Mouse (Mus musculus) ovary, postnatal 14 days (tissue): ENCODE measurements around the gene Ndfip2.

Source experiments
- DNase-seq: peaks from one replicate; pipeline ENCODE4 v3.0.0; 2022; ENCODE audit warnings: low spot score

The Ndfip2 gene

DNA sequence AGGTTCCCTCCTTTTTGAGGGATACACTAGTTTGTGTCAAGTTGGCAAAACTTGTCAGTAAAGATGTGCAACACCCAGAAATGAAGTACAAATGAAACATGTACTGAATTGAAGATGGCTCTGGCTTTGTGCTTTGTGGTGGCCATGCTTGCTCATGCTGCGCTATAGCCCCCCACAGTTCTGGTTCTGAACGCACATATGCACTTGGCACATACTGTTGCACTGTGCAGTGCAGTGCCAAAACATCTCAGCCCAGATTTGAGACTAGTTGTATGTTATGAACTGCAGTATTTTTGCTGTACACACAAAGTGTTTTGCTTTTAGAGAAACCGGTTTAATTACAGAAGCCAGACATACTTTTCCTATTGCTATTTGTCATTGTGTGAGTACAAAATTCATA lies 25.7 kb downstream of the Ndfip2 start:
- DNase-seq = no peak

DNA sequence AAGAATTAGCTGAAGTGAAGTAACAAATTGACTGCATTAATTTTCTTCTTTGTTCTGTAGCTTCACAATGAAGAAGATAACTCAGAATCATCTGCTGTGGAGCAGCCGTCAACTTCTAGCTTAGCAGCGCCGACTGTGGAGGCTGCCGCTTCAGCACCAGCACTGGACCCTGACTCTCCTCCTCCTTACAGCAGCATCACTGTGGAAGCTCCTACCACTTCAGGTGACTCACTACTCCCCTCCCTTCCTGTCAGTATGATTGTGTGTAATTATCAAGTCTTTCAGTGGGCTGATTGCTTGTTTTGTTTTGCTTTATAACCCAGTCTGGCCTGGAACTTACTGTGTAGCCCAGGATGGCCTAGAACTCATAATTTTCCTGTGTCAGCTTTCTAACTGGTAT lies 29.2 kb downstream of the Ndfip2 start:
- no peak for DNase-seq

DNA sequence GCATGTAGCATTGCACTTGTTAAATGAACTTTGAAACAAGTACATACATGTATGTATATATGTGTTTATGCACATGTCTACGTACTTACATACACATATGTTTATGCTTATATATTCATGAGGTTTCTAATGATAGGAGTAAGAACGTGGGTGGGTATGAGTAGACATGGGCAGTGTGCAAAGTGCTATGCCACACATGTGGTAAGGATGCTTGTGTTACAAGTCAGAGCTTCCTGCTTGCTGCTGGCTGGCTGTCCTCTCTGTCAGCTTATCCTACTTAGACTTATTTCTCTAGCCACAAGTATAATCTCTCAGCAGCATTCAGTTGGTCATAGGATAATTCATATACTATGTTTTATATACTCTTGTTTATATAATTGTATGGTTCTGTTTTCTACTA lies 29.6 kb downstream of the Ndfip2 start:
- no peak for DNase-seq

DNA sequence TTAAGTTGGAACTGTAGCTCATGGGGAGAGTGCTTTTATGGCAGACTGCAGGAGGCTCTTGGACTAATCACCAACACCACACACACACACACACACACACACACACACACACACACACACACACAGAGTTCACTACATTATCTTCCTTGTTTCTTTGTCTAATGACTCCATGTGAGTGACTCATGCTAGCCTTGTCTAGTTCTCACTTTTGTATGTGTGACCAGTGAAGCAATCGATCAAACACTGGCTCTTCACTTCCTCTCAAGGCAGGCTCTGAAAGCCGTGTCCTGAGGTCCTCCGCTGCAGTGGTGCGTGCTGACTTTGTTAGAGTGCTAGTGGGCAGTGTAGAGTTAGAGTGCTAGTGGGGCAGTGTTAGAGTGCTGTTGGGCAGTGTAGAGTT lies 30.2 kb downstream of the Ndfip2 start:
- no peak for DNase-seq

DNA sequence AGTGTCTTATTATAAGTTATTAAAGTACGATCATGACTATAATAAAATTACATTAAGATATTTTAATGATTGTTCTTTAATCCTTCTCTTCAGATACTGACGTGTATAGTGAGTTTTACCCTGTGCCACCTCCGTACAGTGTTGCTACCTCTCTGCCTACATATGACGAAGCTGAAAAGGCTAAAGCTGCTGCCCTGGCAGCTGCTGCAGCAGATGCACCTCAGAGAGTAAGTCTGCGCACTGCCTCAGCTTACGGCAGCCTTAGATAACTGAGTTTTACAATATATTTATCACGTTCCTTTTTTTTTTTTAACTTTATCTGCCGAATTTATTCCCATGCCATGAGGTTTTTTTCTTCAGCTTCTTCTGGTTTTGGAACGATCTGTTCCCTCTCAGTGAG lies 33.8 kb downstream of the Ndfip2 start:
- no peak for DNase-seq

DNA sequence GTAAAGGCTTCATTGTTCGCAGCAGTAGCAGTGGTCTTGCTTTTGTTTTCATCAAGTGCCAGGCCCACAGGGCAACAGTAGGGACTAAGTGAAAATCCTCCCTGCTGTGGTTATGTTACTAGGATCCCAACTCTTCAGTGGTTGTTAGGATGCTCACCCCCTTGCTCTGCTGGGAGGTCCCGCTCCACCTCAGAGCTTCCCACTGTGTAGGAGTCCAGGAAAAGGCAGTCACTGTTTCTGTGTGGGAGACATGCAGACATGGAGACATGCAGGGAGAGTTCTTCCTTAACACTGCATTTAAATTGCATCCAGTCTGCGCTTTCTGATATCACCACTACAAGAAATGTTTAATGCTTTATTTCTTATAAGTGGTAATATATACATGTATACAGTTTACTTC lies 35.4 kb downstream of the Ndfip2 start:
- no peak for DNase-seq

DNA sequence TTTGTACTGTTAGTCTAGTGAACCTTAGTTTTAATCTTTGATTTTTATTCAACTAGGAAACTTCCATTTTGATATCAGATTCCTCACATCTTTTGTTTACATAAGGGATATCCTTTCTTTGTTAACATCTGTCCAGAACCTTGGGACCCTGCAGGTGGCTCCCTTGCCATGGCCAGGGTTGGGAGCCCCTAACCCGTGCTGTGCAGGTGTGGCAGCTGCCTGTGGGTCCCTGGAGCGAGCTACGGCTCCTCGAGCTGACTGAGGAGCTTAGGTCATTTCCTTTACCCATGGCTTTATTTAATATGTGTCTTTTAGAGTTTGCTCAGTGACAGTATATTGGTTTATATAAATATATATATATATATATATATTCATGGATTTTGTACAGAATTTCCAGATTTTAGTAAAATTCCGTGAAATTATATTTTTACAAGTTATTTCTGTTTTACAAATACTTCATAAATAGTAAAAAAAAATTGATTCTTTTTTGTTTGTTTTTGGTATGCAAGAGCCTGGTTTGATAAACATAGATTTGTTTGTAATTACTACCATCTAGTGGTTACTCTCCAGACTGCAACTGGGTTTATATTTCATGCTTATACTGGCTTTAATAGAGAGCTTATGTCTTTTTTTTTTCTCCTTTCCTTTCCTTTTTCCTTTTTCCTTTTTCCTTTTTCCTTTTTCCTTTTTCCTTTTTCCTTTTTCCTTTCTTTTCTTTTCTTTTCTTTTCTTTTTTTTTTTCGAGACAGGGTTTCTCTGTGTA lies 37.6 kb downstream of the Ndfip2 start:
- no peak for DNase-seq

DNA sequence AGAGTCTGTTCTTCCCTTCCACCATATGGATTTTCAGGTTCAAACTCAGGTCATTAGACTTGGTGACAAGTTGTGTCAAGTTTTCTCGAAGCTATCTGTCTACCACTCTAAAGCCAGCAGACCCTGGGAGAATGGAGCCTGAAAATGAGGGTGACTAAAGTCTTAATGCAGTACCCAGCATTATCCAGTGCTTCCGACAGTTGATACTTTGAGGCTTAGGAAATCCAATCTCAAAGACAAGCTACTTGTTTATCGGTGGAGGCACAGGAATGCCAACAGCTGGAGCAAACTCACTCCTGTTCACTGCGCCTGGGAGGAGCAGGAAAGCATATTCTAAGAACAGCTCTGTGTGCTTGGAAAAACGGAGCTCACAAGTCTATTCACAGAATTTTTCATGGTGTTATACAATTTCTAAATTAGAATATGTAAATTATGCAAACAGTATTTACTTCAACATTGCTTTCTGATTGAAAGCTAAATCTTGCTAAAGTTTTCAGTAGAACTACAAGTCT lies 41.4 kb downstream of the Ndfip2 start:
- no peak for DNase-seq

DNA sequence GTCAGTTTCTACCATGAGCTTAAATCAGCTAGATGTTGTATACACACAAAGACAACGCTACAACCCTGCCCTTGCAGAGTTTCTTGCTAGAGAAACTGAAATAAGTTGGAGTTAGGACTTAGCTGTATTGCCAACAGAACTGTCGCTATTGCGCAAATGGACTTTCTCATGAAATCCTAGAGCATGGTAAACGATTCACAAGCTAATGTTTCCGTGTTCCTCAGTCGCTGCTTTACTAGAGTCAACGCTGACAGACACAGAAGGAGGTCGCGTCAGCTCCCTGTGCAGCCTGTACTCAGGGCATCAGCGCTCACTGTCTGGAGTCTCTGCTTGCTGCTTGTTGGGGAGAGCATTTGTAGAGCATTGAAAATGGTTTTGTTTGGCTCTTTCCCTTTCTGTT lies 42.2 kb downstream of the Ndfip2 start:
- DNase-seq = no peak

DNA sequence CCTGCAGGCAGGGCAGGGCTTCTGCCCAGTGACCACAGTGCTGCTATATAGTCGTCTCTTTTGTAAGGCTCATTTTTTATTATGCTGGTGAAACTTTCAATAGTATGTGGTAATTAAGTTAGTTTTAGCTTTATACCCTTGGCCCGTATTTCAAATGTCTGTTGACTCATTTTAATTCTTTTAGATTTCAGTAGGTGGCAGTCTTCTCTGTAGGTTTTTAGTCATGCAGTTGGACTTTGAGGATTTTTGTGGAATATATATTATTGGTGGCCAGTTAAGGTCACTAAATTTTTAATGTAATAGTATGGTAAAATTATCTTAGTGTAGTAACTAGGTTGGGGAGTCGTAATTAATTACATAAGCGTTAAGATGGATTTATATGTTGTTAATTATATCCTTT lies 44.3 kb downstream of the Ndfip2 start:
- no peak for DNase-seq

DNA sequence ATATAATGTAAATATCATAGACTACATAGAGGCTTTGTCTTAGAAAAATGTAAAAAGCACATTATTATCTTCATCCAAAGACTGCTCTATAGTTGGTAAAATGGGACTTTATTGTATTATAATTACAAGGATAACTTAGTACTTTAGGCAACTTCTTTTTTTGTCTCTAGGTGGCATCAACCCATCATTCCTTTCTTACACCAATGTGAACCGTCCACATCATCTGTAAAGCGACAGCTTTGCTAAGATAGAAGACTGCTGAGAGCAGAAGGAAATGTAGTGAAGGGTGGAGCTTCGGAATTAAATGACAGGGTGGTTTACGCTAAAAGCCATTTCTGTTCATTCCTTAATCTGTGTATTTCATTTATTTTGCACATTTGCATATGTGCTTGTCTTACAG lies 49.3 kb downstream of the Ndfip2 start:
- DNase-seq = no peak

DNA sequence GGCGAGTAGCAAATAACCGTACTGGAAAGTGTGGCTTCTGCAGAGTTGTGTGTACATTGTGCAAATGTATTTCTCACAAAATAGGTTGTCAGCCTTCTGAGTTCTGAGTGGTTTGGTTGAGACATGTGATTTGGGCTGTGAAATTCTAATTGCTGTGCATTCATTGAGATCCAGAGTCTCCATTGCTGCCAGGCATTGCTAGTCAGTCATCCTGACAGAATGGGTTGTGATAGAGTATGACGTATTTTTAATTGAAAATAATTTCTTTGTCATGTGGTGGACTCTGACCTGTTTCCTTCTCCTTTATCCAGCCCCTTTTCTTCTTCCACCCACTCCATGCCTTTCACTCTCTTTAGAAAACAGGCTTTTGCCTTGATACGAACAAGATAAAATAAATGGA lies 54.0 kb downstream of the Ndfip2 start:
- no peak for DNase-seq

DNA sequence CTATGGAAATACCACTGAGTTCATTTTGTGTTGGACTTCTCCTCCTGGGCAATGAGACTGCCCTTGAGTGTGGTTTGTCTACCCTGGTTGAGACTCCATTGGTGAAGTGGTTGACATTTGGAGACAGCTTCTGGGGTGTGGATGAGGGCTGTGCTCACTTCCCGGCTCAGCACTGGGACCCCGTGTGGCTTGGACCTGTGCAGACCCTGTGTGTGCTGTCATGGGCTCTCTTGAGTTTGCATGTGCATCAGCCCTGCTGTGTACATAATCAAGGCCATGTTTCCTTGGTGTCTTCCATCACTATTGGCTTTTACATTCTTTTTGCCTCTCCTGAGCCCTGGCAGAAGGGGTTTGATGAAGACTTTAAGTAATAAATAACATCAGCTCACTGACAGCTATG lies 54.6 kb downstream of the Ndfip2 start:
- DNase-seq = no peak

DNA sequence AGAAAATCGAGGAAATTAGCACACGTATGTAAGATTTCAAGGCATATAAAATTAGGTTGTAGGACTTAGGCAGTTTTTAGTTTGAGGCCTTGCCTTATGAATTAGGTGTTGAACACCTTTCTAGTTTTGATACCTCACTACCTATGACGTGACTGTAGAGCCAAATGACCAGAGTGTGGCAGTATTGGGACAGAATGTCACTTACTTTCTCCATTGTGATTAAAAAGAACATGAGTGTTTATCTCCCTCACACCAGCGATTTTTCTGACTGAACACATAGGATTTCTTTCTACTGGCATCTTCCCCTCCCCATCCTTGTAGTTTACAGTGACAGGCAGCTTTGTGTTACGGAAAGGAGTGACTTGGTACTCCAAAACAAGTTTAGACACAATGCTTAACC lies 55.5 kb downstream of the Ndfip2 start:
- DNase-seq = no peak

DNA sequence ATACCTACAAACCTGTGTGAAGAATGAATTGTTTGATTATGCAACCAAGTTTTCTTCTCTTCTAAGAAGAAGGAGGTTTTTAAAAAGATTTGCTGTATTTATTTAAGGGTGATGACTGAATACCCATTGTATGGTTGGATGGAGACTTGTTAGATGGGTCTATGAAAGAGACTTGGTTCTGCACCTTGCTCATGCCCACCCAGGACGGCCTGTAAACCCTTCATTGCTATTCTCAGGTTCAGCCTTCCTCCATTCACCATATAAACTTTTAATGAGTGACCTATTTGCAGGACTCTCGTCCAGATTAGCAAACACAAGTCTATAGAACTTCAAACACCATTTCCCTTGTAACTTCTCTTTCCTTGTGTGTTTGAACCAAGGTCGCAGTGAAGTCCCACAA lies 63.3 kb downstream of the Ndfip2 start:
- DNase-seq = no peak

DNA sequence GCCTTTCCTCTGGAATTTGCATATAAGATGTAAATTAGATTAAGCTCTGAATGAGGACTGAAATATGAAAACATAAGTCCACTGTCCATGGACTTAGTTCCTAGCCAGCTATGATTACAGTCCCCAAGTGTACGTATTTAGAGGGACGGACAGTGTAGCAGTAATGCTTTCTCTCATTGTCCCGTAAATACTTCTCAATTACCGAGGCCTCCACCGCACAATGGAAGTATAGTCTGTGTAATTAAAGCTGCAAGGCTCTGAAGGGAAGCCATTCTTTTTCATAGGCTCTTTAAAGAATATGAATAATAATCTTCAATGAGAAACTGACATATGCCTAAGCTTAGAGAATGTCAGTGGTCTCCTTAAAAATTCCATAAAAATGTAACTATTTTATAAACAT lies 64.5 kb downstream of the Ndfip2 start:
- no peak for DNase-seq

DNA sequence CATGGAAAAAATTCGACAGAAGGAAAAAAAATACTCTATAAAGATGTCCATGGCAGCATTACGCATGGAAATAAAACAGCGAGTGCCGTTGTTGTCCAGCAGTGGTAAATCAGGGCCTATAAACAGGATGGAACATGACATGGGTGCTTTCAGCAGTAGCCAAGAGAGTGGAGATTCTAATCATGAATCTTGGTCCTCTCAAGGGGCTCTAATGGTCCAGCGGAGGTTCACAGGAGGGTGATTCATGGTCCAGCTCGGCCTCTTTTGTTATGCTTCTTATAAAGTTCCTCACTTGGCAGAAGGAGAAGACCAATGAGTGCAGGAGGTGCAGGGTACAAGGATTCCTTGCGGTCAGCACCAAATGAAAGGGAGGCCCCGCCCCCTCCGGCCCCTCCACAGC lies 65.1 kb downstream of the Ndfip2 start:
- DNase-seq = no peak

DNA sequence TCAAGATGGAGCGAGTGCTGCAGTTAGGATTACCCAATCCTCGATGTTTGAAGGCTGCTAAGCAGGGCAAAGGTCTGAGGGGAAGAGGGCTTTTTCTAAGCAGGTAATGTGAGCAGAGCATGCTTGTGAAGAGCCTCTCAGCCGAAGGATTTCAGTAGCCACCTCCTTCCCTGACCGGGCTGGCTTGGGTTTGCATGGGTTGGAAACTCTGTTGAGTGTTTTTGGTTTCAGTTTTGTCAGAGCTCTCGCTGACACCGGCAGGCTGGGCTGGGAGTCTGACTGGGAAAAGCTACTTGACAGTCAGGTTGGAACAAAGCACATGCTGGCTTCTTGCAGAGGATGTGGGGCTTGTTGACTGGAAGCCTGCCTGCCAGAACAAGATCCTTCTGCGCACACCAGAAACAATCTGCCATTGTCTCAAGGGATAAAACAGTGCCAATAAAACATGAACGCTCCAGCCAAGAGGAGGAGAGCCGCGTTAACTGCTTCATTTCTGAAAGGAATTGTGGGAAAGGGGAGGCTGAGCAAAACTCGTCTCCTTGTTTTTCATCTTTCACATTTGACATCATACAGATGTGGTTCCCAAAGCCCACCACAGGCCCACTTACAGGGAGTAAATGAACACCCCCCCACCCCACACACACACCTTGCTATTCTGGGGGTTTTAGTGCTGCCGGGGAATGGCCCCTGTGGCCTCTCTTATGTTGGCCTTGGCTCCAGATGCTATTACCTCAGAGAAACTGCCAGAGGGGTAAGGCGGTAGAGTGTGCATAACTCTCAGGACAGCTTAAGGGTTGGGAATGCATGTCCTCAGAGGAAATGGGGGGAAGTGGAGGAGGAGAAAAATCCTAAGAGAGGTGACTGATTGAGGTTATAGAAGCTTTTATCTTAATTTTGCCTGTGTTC lies 70.3 kb downstream of the Ndfip2 start:
- peak; percentile 62 for DNase-seq

DNA sequence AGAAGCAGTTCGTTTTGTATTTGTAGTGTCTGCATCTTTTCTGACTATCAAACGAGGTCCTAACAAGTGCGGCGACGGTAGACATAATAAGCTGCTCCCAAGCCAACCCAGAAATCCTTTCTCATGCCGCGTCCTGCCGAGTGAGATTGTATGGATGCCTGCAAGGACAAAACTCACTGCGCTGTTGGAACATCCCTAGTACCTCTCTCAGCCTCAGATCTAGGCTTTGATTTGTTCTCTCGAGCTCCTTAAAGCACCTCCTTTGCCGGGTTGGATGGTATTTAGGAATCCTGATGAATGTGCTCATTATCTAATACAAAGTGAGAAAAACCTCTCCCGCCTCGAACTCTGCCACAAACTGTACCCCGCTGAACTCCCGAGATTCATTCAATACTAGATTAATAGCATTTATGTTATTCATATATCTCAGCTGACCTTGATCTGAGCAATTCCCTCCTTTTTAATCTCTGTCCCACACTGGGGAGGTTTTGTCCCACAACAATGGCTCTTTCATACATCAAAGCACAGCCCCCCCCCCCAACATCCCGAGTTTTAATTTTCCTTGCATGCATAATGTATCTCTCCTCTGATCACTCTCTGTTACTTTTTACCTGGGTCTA lies 75.2 kb downstream of the Ndfip2 start:
- no peak for DNase-seq

DNA sequence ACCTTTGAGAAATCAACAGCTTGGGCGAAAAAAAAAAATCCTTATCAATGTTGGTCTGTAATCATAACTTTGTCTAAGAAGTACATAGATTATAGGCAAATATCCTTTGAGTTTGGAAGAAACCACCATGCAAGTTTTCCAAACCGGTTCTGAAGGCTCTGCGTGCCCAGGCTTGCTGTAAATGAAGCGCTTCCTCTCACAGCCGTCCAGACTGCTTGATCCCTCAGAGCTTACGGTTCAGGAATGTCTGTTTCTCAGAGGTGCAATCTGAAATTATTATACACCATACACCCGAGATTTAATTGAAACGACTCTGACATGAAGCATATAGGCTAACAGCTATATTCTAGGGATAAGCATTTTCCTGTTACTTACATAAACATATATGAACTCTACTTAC lies 83.4 kb downstream of the Ndfip2 start:
- DNase-seq = no peak

DNA sequence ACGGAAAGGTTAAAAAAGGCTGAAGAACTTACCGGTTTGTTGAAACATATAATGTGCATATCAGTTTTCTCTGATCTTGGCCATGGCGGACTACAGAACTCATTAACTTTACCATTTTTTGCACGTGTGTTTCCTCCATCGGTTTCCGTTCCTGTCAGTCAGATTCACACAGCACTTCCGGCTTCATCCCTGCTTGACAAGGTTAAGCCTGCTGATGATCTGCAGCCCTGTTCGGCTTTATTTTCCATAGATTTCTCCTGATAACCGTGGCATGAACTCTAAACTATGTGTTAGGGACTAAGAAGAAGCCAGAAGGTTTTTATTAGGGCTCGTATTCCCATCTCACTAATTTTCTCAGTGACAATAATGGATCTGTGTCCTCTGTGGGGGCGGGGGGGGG lies 95.7 kb downstream of the Ndfip2 start:
- no peak for DNase-seq
